Comparison of ENCODE assay signal across 22 mouse cellular contexts in the genomic region with DNA sequence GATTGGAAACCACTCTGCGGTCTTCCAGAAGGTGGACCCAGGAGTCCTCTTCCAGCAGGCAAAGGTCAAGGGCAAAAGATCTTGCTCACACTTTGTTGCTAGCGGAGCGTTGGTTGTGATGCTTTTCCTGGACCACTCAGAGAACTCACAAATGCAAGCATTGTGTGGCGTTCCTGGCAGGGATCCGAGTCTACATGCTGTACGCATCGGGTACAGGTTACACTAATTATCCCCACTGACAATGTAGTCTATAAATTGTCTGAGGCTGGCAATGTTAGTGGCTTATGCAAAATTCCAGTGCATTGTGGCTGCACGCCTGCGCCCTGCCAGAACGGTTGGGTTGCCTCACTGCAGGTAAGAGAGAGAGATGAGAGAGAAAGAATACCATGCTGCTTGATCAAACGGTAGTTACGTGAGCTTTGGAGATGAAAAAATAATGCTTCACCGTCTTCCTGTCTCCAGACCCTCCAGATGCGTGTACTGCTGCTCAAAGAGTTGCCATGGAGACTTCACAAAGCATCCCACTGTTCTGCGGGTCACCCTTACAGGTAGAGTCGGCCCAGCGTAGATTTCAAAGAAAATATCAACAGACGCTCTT.
DNase-seq lines count a peak whose midpoint lies in the region; ATAC-seq lines count a peak whose summit lies in the region.
"Had no signal": no experiment of that assay in that cellular context is flagged by ENCODE, and none has a peak within 500 bp of the region (broad histone marks: within the 10 kb centered on the region; RNA-seq: fewer than 3 reads in every experiment).

No protein-coding gene starts in this region.

- WGBS in forebrain, embryonic 13.5 days = 51% methylated on average over 18 of the region's 18 CpGs
- 80% methylated on average over 18 of the region's 18 CpGs for WGBS in forebrain, embryonic 11.5 days
- 54% methylated on average over 18 of the region's 18 CpGs for WGBS in hindbrain, embryonic 15.5 days
- 68% methylated on average over 18 of the region's 18 CpGs for WGBS in hindbrain, embryonic 12.5 days
- WGBS in midbrain, embryonic 14.5 days = 60% methylated on average over 18 of the region's 18 CpGs

- no peak overlapping the region; the same call in none of the 2 replicates for H3K27ac ChIP-seq in forebrain, embryonic 13.5 days
- H3K27ac ChIP-seq in forebrain, embryonic 11.5 days (ENCODE audit: low read depth, low read length) = no peak overlapping the region
- peak overlapping the region; percentile 38; the same call in 1 of the 2 replicates for H3K27ac ChIP-seq in hindbrain, embryonic 15.5 days (replicated peaks)
- no peak overlapping the region for H3K27ac ChIP-seq in hindbrain, embryonic 12.5 days
- peak overlapping the region; percentile 39; the same call in 1 of the 2 replicates for H3K27ac ChIP-seq in midbrain, embryonic 14.5 days (replicated peaks; ENCODE audit: low read depth, low read length)
- H3K27ac ChIP-seq: embryonic facial prominence, embryonic 10.5 days; heart, embryonic 15.5 days; kidney, postnatal 0 days; macrophage had no signal

- H3K4me1 ChIP-seq in forebrain, embryonic 13.5 days = peaks cover 36% of the 10 kb centered on the region
- peaks cover 5% of the 10 kb centered on the region; the same call in 1 of the 2 replicates for H3K4me1 ChIP-seq in forebrain, embryonic 11.5 days (replicated peaks; ENCODE audit: control insufficient read depth, insufficient read depth, low read length)
- peaks cover 18% of the 10 kb centered on the region for H3K4me1 ChIP-seq in hindbrain, embryonic 15.5 days (replicated peaks)
- H3K4me1 ChIP-seq in hindbrain, embryonic 12.5 days = peaks cover 13% of the 10 kb centered on the region
- peaks cover 16% of the 10 kb centered on the region for H3K4me1 ChIP-seq in midbrain, embryonic 14.5 days (ENCODE audit: control insufficient read depth, insufficient read depth, low read length)
- H3K4me1 ChIP-seq: heart, embryonic 15.5 days had no signal

- no peaks in the 10 kb centered on the region for H3K9me3 ChIP-seq in forebrain, embryonic 13.5 days (replicated peaks)
- H3K9me3 ChIP-seq in forebrain, embryonic 11.5 days (ENCODE audit: control insufficient read depth, low read length) = no peaks in the 10 kb centered on the region
- H3K9me3 ChIP-seq in hindbrain, embryonic 15.5 days = no peaks in the 10 kb centered on the region
- H3K9me3 ChIP-seq in hindbrain, embryonic 12.5 days (replicated peaks) = no peaks in the 10 kb centered on the region
- no peaks in the 10 kb centered on the region for H3K9me3 ChIP-seq in midbrain, embryonic 14.5 days (ENCODE audit: control insufficient read depth, low read length)
- H3K9me3 ChIP-seq: embryonic facial prominence, embryonic 10.5 days; heart, embryonic 15.5 days had no signal

- no peaks in the 10 kb centered on the region for H3K27me3 ChIP-seq in forebrain, embryonic 13.5 days
- no peaks in the 10 kb centered on the region for H3K27me3 ChIP-seq in forebrain, embryonic 11.5 days (ENCODE audit: control insufficient read depth, insufficient read depth, low read length)
- no peaks in the 10 kb centered on the region for H3K27me3 ChIP-seq in hindbrain, embryonic 15.5 days
- H3K27me3 ChIP-seq in hindbrain, embryonic 12.5 days = no peaks in the 10 kb centered on the region
- H3K27me3 ChIP-seq in midbrain, embryonic 14.5 days (ENCODE audit: control insufficient read depth, insufficient read depth, low read length) = no peaks in the 10 kb centered on the region
- H3K27me3 ChIP-seq: heart, embryonic 15.5 days had no signal

- H3K4me2 ChIP-seq in forebrain, embryonic 13.5 days = no peak overlapping the region
- no peak overlapping the region for H3K4me2 ChIP-seq in forebrain, embryonic 11.5 days (ENCODE audit: low read depth, low read length, severe bottlenecking)
- no peak overlapping the region for H3K4me2 ChIP-seq in hindbrain, embryonic 15.5 days
- no peak overlapping the region for H3K4me2 ChIP-seq in hindbrain, embryonic 12.5 days (replicated peaks)
- H3K4me2 ChIP-seq in midbrain, embryonic 14.5 days (ENCODE audit: low read length) = no peak overlapping the region
- H3K4me2 ChIP-seq: heart, embryonic 15.5 days had no signal

- no peak overlapping the region for H3K4me3 ChIP-seq in forebrain, embryonic 13.5 days
- H3K4me3 ChIP-seq in forebrain, embryonic 11.5 days (ENCODE audit: low read depth, low read length) = no peak overlapping the region
- H3K4me3 ChIP-seq in hindbrain, embryonic 15.5 days = no peak overlapping the region
- no peak overlapping the region for H3K4me3 ChIP-seq in hindbrain, embryonic 12.5 days
- H3K4me3 ChIP-seq in midbrain, embryonic 14.5 days (replicated peaks; ENCODE audit: low read depth, low read length) = no peak overlapping the region
- H3K4me3 ChIP-seq: embryonic facial prominence, embryonic 10.5 days; heart, embryonic 15.5 days; myocyte had no signal

- H3K36me3 ChIP-seq in forebrain, embryonic 13.5 days (ENCODE audit: poor library complexity, severe bottlenecking) = no peaks in the 10 kb centered on the region
- H3K36me3 ChIP-seq in forebrain, embryonic 11.5 days (ENCODE audit: control insufficient read depth, insufficient read depth, low read length) = no peaks in the 10 kb centered on the region
- H3K36me3 ChIP-seq in hindbrain, embryonic 15.5 days = no peaks in the 10 kb centered on the region
- no peaks in the 10 kb centered on the region for H3K36me3 ChIP-seq in hindbrain, embryonic 12.5 days
- no peaks in the 10 kb centered on the region for H3K36me3 ChIP-seq in midbrain, embryonic 14.5 days (ENCODE audit: control insufficient read depth, insufficient read depth, low read length)
- H3K36me3 ChIP-seq: embryonic facial prominence, embryonic 10.5 days; heart, embryonic 15.5 days had no signal

- peak; percentile 56 for ATAC-seq in forebrain, embryonic 13.5 days
- ATAC-seq in forebrain, embryonic 11.5 days (replicated peaks; ENCODE audit: low FRiP score) = no peak
- no peak for ATAC-seq in hindbrain, embryonic 15.5 days (ENCODE audit: low FRiP score, low read depth)
- no peak for ATAC-seq in hindbrain, embryonic 12.5 days (ENCODE audit: low FRiP score)
- ATAC-seq in midbrain, embryonic 14.5 days (ENCODE audit: low FRiP score, low TSS enrichment) = no peak
- ATAC-seq: lung, postnatal 0 days had no signal

- no peak overlapping the region for H3K9ac ChIP-seq in forebrain, embryonic 13.5 days
- H3K9ac ChIP-seq in forebrain, embryonic 11.5 days (ENCODE audit: low read length) = no peak overlapping the region
- H3K9ac ChIP-seq in hindbrain, embryonic 15.5 days = no peak overlapping the region
- H3K9ac ChIP-seq in hindbrain, embryonic 12.5 days = no peak overlapping the region
- no peak overlapping the region for H3K9ac ChIP-seq in midbrain, embryonic 14.5 days (replicated peaks; ENCODE audit: low read length)
- H3K9ac ChIP-seq: heart, embryonic 15.5 days had no signal

- no peak for DNase-seq in forebrain, embryonic 11.5 days (ENCODE audit: low spot score)
- peak; percentile 36 for DNase-seq in brain, adult 2 months (ENCODE audit: low read depth, low spot score)
- peak; percentile 65 for DNase-seq in midbrain, embryonic 14.5 days
- no peak for DNase-seq in yolk sac, embryonic 10.5 days (ENCODE audit: low spot score)
- DNase-seq in thymus, postnatal 25 days = no peak
- DNase-seq: adrenal gland, postnatal 14 days; cerebellum, adult 9-11 months; gastrocnemius, postnatal 36 days; heart, postnatal 36 days; kidney, adult 2 months; layer of hippocampus, postnatal 36 days; thymus, adult 18-20 months; thymus, postnatal 4 days had no signal

Comparison
In these comparisons a context has a peak if more than half of its experiments do, and no peak if none do; other contexts are left out.
1. H3K27ac ChIP-seq: peak in hindbrain, embryonic 15.5 days (single experiment) and midbrain, embryonic 14.5 days (single experiment); none in forebrain, embryonic 13.5 days (single experiment), forebrain, embryonic 11.5 days (single experiment) and hindbrain, embryonic 12.5 days (single experiment).
2. DNase-seq: peak in brain, adult 2 months (single experiment) and midbrain, embryonic 14.5 days (single experiment); none in forebrain, embryonic 11.5 days (single experiment), yolk sac, embryonic 10.5 days (single experiment) and thymus, postnatal 25 days (single experiment).